Mouse (Mus musculus) liver (tissue): ENCODE measurements around the gene Tet3.
A peak's percentile ranks its signal among the peaks of the same experiment; 100 is the strongest.
"Not testable (repeated sequence)": the region's sequence is repeated elsewhere in the genome, so short reads cannot be mapped to it uniquely, and the experiment has no call there.

ENCODE experiments used
- DNase-seq: peaks from one replicate; pipeline ENCODE4 v3.0.0-alpha.2; 2020; ENCODE audit warnings: mixed read lengths

The Tet3 gene

DNA sequence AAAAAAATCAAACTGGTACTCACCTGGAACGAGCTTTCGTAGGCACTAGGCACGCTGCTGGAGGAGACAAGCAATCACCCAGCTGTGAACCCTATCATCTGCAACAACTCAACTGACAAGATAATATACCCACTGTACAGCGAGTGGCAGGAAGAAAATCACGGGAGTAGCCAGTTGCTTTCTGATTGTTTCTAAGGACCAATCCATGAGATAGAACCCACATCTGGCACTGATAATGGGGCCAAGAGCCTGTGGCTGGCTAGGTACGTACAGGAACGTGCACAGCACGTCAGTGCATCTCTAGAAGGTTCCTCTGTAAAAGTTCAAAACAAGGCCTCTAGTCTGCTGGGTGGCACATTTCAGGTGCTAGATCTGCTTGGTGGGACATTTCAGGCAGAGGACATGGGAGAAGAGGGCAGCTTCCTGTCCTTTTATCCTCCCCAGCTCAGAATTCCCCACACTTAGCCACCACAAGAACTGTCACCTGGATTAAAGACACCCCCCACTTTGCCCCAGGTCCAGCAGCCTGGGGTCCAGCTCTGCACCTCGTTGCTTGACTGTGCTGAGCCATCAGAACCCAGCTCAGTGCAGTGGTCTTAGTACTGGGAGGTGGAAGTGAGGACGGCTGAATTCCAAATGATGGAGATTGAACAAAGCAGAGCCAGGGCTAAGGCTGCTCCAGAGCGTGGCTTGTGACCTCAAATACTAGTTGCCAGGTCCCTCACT, 97.2 kb downstream of the Tet3 start:
- no peak for DNase-seq

DNA sequence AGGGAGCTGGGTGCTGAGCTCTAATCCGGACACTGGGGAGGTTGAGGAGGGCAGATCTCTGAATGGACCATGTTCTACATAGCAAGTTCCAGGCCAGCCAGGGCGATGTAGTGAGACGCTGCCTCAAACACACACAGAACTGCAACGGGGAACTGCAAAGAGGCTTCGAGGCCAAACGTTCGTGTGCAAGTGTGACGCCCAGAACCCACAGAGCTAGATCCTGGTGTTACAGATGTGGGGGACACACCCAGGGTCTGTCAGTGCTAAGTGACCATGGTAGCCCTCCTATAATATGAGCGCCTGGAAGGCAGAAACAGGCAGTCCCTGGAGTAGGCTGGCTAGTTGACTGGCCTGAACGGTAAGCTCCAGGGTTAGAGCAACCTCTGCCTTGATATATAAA, 101.4 kb downstream of the Tet3 start:
- DNase-seq: no peak

DNA sequence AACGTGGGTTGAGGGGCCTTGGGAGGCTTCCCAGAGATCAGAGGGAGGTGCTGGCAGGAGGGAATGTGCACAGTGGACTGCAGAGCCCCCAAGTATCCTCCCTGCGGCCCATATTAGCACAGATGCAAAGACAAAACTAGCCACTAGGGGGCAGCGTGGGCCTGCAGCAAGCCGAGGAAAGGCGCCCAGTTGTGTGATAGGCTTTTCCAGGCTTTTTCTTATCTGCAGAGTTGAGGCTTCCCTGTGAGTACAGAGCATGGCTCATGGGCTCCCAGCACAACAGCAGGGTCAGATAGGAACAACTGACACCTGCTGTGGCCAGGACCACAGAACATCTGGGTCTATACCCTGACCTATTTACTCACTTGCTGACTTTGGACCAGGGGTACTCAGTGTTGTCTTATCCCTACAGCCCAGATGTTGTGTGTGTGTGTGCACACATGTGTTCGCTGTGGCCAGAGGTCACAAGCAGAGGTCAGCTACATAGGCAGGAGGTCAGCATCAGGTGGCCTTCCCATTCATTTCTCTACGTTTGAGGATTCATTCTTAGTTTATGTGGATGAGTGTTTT, 102.2 kb downstream of the Tet3 start:
- DNase-seq: peak; percentile 88

DNA sequence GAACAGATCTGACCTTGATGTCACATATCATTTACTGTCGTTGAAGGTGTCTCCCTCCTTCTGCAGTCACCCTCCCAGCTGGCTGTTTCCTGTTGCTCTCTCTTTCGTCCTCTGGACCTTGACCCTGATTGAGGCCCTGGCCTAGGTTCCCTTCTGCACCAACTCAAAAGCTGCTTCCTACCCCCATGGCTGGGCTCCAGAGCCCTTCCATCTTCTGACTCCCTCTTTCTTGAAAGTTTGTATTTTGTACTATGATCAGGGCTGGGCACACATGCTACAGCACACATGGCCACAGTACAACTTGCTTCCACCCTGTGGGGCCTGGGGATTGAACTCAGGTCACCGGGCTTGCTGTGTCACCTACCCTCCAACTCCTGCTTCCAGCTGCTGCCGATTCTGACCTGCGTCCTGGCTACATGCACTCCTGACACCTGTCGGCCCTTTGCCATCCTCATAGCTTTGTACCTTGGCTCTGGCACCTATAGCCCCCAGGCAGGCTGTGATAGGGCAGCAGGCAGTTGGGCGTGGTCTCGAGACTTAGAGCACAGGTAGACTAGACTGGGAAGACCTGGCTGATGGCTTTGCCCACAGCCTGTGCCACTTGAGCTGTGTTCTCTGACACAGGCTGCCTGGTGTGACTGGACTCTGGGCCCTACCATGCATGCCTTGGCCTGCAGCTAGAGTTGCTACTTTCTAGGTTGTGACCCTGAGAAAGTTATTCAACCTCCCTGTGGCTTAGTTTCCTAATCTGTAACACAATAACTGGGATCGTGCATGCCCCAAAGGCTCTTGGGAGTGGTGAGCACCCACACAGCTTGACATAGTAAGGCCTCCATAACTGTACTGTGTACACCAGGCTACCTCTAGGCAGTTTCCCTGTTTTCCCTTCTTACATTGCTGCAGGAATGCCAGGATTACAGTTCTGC, 103.8 kb downstream of the Tet3 start:
- DNase-seq: no peak

DNA sequence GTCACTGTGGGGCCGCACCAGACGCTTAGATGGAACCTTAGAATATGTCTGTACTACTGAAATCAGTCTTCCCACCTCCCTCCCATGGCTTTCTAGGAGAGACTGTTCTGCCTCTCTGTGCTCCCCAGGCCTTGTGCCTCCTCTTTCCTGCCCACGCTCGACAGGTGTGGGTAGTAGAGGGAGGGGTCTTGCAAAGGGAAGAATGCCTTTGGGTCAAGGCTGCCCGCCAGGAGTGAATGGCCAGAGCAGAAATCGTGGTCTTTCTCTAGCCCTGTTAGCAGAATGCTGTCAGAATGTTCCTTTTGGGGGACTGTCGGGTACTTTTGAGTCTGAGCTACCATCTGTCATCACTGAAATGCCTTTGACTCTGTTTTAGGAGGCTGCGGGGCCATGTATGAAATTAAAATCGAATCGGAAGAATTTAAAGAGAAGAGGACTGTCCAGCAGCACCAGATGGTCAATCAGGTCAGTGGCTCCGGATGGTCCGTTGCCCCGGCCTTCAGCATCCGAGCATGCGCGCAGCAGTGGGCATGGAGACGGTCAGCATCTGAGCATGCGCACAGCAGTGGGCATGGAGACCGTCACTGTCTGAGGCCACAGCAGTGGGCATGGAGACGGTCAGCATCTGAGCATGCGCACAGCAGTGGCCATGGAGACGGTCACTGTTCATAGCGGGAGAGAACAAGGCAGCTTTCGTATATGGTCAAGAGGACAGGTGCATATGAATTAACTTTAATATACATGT, 106.0 kb downstream of the Tet3 start:
- DNase-seq: no peak

DNA sequence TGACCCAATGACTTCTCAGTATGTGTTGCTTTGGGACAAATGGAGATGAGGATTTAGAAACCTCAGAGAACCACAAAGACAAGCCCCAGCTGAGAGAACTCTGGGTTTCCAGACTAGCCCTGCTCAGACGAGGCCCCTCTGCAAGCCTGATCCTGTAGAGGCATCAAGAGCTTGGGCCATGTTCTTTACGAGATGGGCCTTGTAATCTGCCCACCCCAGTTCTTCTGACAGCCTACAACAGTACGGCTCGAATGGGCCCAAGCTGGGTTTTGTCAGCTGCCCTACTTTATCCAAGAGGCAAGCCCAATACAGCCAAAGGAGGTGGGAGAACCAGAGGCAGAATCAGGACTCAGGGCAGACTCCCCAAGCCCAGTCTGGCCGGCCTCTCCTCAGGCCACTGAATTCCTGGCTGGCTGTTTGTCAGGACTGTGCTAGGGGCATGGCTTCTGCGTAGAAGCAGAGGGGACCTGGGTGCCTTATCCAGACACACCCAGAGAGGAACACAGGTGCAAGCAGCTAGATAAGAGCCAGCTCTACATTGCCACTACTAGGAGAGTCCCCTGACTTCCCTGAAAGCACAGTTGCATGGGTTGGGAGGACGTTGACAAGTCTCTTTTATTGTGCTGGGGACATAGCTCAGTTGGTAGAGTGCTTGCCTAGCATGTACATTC, 107.3 kb downstream of the Tet3 start:
- peak; percentile 89 for DNase-seq

DNA sequence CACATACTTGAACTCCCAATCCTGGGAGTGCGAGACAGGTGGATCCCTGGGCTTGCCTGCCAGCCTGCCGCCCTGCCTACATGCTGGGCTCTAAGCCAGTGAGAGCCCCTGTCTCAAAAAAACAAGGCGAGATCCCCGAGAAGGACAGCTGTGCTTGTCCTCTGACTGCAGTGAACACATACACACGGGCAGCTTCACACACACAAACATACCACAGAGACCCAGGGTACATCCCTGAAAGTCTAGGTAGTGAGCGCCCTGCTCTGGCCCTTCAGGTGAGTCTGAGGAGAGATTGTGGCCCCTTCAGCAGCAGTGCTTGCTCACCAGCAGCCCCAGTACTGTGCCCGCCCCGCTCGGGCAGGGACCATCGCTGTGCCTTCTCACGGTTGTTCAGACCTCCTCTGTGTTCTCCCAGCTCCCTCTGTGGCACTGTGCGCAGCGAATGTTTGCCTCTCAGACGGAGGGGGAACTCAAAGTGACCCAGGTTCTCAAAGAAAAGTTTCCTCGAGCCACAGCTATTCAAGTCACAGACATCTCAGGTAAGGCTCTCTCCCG, 108.0 kb downstream of the Tet3 start:
- DNase-seq: peak; percentile 74

DNA sequence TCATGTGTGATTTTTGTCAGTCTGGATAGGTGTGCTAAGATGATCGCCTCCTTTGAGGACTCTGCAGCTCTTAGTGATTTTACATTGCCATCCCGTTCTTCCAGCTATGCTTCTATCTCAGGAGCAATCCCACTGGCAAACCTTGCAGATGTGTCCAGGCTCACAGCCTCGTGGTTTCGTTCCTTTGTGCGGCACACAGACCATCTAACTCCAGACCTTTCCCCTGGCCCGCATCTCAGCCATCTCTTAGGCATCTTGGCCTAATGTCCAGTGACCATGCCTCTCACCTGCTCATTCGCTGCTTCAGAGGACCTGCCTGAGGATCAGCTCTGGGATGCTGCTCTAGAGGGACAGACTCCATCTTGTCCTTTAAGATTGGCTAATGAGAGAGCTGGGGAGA, 108.7 kb downstream of the Tet3 start:
- no peak for DNase-seq

DNA sequence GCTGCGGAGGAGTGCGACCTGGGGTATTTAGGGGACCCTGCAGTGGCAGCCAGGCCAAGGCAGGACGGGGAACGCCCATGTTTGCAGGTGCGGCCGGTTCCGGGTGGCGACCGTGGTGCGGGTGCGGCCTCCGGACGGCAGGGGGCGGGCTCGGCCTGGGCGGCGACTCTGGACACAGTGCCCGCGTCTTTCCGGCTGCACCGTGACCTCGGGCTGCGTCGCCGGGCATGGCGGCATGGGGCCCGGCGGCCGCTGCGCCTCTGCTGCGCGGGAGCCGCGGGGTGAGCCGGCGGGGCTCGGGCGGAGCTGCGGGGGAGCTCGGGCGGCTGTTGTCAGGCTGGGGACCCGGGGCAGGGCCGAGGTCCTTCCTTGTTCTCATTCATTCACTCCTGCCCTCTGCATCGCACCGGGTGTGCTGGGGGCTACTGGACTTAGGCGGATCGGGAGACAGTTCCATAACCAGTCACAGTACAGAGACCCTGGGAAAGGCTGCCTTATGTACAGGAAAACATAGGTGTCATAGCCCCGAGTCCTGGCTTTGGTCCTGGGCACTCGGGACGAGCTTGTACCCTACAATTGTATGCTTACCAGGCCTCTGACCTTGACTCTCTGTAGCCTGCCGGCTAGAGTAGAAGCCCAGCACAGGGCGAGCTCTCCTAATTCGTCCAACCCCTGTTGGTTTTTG, 109.5 kb downstream of the Tet3 start:
- peak; percentile 96 for DNase-seq

DNA sequence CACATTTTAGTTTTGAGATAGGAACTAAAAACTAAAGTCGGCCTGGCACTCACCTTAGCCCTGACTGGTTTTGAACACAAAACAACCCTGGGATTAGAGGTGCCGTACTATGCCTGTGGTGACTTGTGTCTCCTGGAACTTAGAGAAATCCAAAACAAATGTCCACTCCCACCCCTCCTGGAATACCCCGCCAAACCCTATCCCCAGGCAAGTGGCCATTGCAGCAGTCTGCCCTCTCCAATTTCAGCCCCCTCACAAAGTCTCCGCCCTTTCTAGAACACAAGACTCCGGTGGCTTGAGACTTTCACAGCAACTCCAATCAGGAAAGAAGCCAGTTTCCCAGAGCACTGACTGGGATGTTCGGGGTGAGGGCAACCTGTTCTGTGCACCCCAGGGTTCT, 110.0 kb downstream of the Tet3 start, which contains the start of gene Bola3:
TSS of gene Bola3 (plus strand) at position 275 of the 400 bp plus-strand sequence.
- DNase-seq: no peak

DNA sequence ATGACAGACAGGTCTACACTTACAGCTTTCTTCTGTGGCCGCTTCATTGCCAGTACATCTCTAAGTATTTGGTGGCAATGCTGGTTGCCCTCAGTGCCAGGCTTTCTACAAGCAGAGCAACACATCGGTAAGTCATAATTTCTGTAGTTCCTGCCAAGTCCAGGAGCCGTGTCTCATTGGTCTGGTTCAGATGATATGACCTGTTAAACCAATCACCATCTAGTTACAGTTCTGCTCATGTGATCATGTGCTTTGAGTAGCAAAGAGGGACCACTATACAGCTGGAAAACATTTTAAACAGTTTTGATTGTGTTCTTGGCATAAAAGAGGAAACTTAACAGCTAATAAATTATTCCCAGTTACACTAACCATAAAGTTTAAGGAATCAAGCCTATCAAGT, 111.0 kb downstream of the Tet3 start:
- no peak for DNase-seq

DNA sequence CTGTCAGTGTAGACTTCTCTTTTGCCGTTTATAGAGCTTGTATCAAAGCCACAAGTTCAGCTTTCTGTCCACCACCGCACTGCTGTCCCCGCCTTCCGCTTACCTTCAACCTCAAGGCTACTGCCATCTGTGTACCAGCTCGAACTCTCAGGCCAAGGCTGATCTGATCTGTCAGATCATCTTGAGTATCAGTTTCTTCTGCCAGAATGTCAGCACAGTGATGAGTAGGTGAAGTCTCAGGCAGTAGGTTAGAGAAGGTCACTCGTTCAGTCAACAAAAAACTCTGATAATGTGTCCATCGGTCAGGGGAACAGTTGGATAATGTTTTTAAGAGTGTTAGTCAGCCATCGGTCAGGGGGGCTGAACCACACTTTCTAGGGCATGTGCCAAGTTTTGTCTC, 113.6 kb downstream of the Tet3 start:
- DNase-seq: not testable (repeated sequence)

DNA sequence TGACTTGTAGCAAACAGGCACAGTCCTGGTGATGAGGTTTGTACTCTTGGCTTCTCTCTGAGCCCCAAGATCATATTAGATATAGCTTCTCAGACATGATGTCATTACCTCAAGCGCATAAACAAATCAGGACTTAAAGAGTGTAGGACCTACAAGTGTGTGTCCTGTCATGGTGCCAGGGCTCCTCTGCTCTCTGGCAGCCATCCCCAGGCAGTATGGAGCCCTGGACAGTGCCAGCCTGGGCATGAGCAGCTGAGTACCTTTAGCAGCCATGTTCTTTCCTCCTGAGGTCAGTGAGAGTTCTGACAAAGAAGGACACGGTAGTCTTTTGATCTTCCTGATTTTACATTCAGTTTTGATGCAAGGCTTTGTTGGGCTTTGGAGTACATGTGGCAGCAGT, 115.9 kb downstream of the Tet3 start:
- no peak for DNase-seq

DNA sequence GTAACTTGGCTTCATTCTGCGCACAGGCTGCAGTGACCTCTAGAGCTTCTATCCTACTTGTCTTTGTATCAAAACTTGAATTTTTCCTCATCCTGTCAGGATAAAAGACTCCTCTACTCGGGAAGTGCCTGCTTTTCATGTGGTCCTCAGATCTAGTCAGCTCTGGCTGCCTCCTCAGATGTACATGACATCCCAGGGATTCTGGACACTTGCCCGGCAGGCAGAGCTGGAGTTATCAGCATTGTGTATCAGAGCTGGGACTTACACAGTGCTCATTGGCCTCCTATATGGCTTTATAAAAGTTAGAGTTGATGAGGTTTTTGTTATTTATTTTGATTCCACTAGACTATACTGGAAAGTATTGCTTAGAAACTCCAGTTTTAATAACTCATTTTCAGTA, 117.5 kb downstream of the Tet3 start:
- DNase-seq: no peak

DNA sequence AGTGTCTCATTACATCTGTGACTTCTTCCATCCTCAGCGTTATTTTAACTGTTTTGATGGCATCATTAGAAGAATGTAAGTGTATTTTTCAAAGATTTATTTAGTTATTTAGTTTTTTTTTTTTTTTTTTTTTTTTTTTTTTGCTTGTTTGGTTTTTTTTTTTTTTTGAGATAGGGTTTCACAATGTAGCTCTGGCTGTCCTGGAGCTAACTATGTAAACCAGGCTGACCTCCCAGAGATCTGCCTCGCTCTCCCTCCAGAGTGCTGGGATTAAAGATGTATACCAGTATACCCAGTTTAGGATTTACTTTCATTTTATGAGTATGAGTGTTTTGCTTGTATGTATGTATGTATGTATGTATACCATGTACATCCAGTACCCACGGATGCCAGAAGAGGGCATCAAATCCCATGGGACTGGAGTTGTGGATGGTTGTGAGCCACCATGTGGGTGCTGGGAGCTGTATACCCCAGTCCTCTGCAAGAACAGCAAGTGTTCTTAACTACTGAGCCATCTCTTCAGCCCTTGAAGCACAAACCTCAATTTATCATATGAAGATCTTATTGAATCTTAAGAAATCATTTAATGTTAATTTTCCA, 131.2 kb downstream of the Tet3 start:
- DNase-seq: no peak

DNA sequence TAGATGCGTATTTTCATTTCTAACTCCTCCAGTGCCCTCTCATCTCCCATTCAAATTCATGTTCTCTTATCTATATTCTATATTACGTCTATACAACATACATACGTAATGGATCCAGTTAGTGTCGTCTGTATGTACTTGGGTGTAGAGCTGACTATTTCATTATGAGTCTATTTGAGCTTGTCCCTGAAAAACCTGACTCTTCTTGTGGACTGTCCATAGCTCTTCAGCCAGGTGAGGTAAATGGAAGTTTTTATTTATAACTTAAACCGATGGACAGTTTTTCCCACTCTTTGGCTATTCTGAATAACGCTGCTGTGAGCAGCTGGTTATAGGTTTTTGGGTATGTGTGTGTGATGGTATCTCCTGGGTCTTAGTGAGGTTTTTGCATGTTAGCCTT, 132.1 kb downstream of the Tet3 start:
- no peak for DNase-seq

DNA sequence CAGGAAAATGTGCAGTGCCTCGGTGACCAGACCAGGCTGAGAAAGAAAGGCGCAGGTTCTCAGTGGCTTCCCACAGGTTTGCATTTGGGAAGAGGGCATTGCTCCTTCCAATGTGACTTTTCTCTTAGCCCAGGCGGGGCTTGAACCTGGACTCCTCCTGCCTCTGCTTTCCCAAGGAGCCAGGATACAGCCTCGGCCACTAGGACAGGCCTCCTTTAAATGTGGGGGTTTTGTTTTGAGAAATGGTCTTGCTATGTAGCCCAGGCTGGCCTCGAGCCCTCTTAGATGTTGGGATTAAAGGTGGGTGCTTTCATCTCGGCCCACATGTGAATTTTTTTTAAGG, 132.5 kb downstream of the Tet3 start:
- no peak for DNase-seq

DNA sequence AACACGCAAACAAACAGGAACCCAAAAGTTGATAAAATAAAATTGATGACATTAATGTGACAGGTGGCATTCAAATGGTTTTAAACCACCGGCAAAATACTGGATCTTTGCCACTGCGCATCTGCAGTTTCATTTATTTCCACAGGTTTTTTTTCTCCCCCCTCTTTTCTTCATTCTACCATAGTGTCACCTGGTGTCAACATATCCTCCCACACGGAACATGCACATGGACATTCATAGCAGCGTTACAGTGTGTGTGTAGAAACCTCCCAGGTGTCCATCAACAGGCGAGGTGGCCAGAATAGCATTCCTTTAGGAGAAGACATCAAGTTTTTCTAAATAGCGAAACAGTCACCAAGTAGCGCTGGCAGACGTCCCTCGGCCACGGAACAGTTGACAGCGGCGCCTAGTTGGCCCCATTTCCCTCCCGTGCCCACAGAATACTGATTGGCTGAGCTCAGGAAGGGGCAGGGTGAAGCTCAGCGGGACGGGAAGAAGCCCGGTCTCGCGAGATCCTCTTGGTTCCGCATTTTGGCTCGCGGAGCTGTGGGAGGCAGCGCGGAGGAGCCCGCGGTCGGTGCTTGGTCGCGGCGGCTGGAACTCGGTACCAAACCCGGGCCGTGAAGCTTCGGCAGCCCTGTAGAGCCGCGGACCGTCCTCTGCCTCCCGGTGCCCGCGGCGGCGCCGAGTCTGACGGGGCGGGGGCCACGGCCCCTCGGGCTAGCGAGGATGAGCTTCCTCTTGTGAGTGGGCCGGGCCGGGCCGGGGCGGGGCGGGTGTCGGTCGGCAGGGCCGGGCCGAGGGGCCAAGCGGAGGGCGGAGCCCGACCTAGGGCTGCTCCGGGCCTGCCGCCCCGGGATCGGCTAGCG, 133.1 kb downstream of the Tet3 start, which contains the start of the genes Mthfd2 and Mob1a:
TSS of gene Mthfd2 (minus strand) at position 384 of the 869 bp plus-strand sequence.
TSS of gene Mob1a (plus strand) at position 492 of the 869 bp plus-strand sequence.
- peak; percentile 95 for DNase-seq

DNA sequence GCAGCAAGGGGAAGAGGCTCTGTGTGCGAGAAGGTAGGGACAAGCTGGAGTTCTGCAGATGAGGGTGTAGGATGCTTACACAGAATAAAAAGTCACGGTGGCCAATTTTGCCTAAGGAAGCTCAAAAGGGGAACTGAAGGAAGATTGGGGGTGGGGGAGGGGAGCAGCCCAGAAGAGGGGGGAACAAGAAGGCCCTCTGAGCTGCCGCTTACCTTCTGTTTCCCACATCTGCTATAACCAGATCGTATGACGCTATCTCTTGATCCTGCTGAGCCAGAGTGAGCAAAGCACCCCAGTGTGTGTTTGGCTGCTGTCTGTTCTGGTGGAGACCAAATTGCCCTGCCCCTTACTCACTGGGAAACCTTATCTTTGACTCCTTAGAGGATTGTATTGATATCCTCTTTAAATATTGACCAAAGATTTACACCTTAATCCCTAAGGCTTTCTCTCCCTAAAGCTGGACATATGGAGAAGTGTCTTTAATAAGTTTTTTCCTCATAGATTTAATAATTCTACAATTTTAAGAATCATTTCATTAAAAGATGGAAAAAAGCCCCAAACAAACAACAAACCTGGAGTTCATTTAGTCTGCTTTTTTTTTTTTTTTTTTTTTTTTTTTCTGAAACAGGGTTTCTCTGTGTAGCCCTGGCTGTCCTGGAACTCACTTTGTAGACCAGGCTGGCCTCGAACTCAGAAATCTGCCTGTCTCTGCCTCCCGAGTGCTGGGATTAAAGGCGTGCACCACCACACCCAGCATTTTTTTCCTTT, 135.0 kb downstream of the Tet3 start:
- DNase-seq: peak; percentile 32
